Mouse (Mus musculus) adrenal gland, adult 18-20 months (tissue): Measurements from ENCODE around the gene Csad. TPM values are rescaled to one million over a fixed set of nuclear protein-coding genes. Genes with fewer than 3 reads are reported as not detected.
A peak's percentile ranks its signal among the peaks of the same experiment; 100 is the strongest.
"Not testable (repeated sequence)": the region's sequence is repeated elsewhere in the genome, so short reads cannot be mapped to it uniquely, and the experiment has no call there.

Experiments used
- DNase-seq, 2 experiments: peaks; one replicate each; pipeline ENCODE4 v3.0.0; 2021 to 2022; ENCODE audit warnings: low spot score in 2 of 2
- total RNA-seq, 2 experiments: library from RNA; stranded (reverse); gene quantifications; 1 replicate in 1 of 2; 2 replicates in 1 of 2; pipeline ENCODE4 v1.2.3; 2021

Gene Csad
- total RNA-seq, 2 experiments from 2014 or later: 81.7 to 106 TPM

GRCm38 (mm10) chr15:102165468-102166100, 38.9 kb downstream of the Csad start:
- DNase-seq: no peak

- no peak for DNase-seq
Observed at GRCm38 (mm10) chr15:102163900-102164693, 40.4 kb downstream of the Csad start.

- DNase-seq: no peak
Observed at GRCm38 (mm10) chr15:102160415-102161060, 44.0 kb downstream of the Csad start.

GRCm38 (mm10) chr15:102156836-102157235, 47.7 kb downstream of the Csad start:
- DNase-seq: no peak

GRCm38 (mm10) chr15:102155006-102155405, 49.5 kb downstream of the Csad start:
- not testable (repeated sequence) for DNase-seq

- no peak for DNase-seq
Observed at GRCm38 (mm10) chr15:102152646-102153045, 51.9 kb downstream of the Csad start.

- DNase-seq: no peak
Observed at GRCm38 (mm10) chr15:102150301-102151135, 54.0 kb downstream of the Csad start, which contains the start of gene Soat2. Soat2 (plus strand) TSS chr15:102150526.

- DNase-seq: no peak
Observed at GRCm38 (mm10) chr15:102149561-102149960, 55.0 kb downstream of the Csad start.

GRCm38 (mm10) chr15:102147674-102148402, 56.7 kb downstream of the Csad start:
- no peak for DNase-seq

- peak; percentile 43 to 49 for DNase-seq
Observed at GRCm38 (mm10) chr15:102146882-102147281, 57.6 kb downstream of the Csad start.

GRCm38 (mm10) chr15:102146089-102146488, 58.4 kb downstream of the Csad start:
- no peak for DNase-seq

- peak; percentile 54 to 63 for DNase-seq
Observed at GRCm38 (mm10) chr15:102145330-102145729, 59.2 kb downstream of the Csad start.

- DNase-seq: no peak
Observed at GRCm38 (mm10) chr15:102144726-102145125, 59.8 kb downstream of the Csad start.

- DNase-seq: no peak
Observed at GRCm38 (mm10) chr15:102144274-102144711, 60.2 kb downstream of the Csad start, which contains the start of gene Igfbp6. Igfbp6 (plus strand) TSS chr15:102144362.

- DNase-seq: no peak
Observed at GRCm38 (mm10) chr15:102142914-102143912, 61.3 kb downstream of the Csad start.

GRCm38 (mm10) chr15:102141120-102141519, 63.4 kb downstream of the Csad start:
- no peak for DNase-seq

GRCm38 (mm10) chr15:102136129-102136758, 68.3 kb downstream of the Csad start, which contains the start of gene Spryd3:
Spryd3 (minus strand) TSS chr15:102136234.
- DNase-seq: peak; percentile 98 to 99

- DNase-seq: no peak
Observed at GRCm38 (mm10) chr15:102135522-102136128, 68.9 kb downstream of the Csad start.
